Mouse (Mus musculus) large intestine, adult 2 months (tissue): Measurements from ENCODE around the gene Dmxl2. TPM values are rescaled to one million over a fixed set of nuclear protein-coding genes. Genes with fewer than 3 reads are reported as not detected.

Experiments
- DNase-seq: peaks from one replicate; pipeline ENCODE4 v3.0.0-alpha.2; 2012; ENCODE audit warnings: low read depth, low spot score
- WGBS: fragments of 180-500 bp; shearing (Covaris S2); methylation state at CpG from one replicate; pipeline ENCODE4 v1.1.7; 2018; 5-methylcytosine and 5-hydroxymethylcytosine counted together
- polyA plus RNA-seq: library from polyadenylated mRNA; depleted of rRNA; stranded (reverse); fragments of >200 nt; gene quantifications from 2 replicates; pipeline ENCODE4 v1.2.3, GENCODE M21; 2012; rRNA removed

Dmxl2 gene
- polyA plus RNA-seq, 1 experiment: 1.1 TPM

DNA sequence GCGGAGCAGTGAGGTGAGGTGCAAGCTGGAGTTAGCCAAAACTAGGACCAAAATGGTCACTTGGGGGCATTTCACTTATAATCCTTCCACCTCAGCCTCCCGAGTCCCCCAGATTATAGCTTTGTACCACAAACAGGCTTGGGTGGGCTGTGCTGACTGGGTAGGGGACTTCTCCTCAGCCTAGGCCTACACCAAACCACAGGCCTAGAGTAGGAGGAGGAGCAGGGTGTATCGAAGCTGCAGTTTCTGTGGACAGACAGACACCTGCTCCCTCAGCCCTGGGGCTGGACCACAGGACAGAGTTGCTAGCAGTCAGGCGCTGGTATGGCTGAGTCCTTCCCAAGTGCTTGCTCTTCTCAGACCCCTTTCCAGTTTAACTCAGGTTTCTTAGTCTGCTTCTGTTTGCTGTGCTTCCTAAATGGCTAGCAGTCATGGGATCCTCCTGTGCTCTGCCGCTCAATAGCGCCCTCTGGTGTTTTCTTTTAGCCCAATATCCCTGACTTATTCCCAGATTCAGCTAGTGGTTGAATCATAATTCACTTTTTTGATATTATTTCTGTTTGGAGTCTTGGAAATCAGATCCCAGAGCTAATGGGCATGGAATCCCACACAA lies 164.8 kb downstream of the Dmxl2 start:
- peak; percentile 10 for DNase-seq
- 53% methylated on average over 6 of the region's 6 CpGs for WGBS

DNA sequence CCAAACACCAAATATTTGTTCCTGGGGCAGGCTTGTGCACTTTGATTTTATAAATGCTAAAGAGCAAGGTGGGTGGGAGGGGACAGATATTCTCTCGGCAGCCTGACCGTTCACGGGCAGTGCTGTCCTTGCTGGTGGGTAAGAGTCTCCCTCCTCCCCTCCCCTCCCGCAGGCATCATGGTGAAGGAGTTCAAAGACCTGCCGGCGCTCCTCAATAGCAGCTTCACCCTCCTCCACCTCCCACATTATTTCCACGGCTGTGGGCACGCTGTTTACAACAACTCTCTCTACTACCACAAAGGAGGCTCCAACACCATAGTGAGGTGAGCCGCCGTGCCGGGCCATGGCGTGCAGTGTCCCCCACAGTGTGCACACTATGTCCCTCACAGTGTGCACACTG lies 165.8 kb downstream of the Dmxl2 start:
- 68% methylated on average over 12 of the region's 12 CpGs for WGBS
- DNase-seq: no peak

DNA sequence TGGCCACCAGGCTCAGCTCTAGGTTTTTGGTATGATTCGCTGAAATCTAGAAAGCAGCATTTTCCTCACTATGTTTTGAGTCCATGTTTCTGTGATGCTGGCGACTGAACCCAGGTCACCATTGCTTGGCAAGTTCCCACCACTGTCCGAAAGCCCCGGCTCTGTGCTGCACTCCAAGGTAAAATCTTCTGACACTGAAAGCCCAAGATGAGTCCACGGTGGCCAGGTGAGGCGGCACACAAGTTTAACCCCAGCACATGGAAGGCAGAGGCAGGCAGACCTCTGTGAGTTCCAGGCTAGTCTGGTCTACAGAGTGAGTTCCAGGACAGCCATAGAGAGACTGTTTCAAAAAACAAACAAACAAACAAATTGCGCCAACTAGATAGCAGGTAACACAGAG lies 172.2 kb downstream of the Dmxl2 start:
- no peak for DNase-seq
- WGBS: 87% methylated on average over 7 of the region's 7 CpGs

DNA sequence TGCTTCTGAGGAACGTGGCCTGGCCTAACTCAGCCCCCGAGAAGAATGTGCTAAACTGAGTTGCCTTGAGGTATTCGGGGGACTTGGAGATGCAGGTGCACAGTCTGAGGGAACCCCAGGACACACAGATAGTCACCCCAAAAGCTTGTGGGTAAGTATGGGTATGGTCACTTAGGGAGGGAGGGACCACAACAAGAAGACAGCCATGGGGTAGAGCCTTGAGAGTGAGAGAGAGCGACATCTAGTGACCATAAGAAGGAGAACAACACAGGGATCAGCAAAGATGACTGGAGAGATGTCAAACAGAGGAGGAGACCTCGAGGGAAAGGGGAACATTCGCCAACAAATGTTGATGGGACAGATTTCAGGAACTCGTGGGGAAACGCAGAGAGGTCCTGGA lies 178.0 kb downstream of the Dmxl2 start:
- DNase-seq: no peak
- WGBS: 37% methylated on average over 8 of the region's 8 CpGs

DNA sequence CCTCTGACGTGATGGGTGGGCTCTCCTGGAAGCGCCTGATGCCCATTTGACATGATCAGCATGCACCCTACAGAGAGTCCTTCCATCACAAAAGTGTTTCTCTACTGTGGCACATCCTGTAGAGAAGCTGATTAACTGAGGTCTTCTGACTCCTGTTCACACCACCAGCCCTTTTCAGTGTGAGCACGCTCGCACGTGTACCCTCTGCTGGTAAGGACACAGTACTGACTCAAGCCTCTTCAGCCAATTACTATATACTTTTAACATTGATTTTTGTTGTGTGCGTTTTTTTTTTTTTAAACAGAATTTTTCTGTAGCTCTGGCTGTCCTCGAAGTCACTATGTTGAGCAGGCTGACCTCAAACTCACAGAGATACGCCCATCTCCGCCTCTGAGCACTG lies 185.1 kb downstream of the Dmxl2 start:
- DNase-seq: no peak
- 66% methylated on average over 9 of the region's 9 CpGs for WGBS

Other genes with a start within 250 kb of the Dmxl2 start
- gene Cyp19a1, start 233.5 kb downstream of the Dmxl2 start, polyA plus RNA-seq: not detected in 2 replicates
- 0.01 TPM in 2 replicates for gene Gldn, start 215.1 kb downstream of the Dmxl2 start, polyA plus RNA-seq
- gene Sh2d7, start 37.4 kb upstream of the Dmxl2 start, polyA plus RNA-seq: 3.8 and 6.6 TPM in 2 replicates
- 4.5 and 4.7 TPM in 2 replicates for gene Cib2, start 58.6 kb upstream of the Dmxl2 start, polyA plus RNA-seq
- gene Idh3a, start 84.7 kb upstream of the Dmxl2 start, polyA plus RNA-seq: 64.4 and 72.2 TPM in 2 replicates
- 1.5 and 1.9 TPM in 2 replicates for gene Acsbg1, start 160.2 kb upstream of the Dmxl2 start, polyA plus RNA-seq
- gene Dnaja4, start 197.2 kb upstream of the Dmxl2 start, polyA plus RNA-seq: 2.5 and 2.6 TPM in 2 replicates
- gene Wdr61, start 232.9 kb upstream of the Dmxl2 start, polyA plus RNA-seq: 29.6 and 32.9 TPM in 2 replicates